Mouse (Mus musculus) cerebellum, adult 9-11 months (tissue): ENCODE measurements around the gene Tbx6.
A peak's percentile ranks its signal among the peaks of the same experiment; 100 is the strongest.

Source experiments
- DNase-seq: peaks from one replicate; pipeline ENCODE4 v3.0.0; 2022

The Tbx6 gene

GRCm38 (mm10) chr7:126780971-126781635 lies at the start of gene Tbx6:
Gene Tbx6, plus strand, starts transcription at chr7:126781483.
- DNase-seq = peak; percentile 81

GRCm38 (mm10) chr7:126736122-126736521 lies 45.2 kb upstream of the Tbx6 start:
- DNase-seq = no peak

- no peak for DNase-seq
These were observed 41.7 kb upstream of the Tbx6 start for GRCm38 (mm10) chr7:126739551-126739950.

GRCm38 (mm10) chr7:126740132-126740735 lies 41.0 kb upstream of the Tbx6 start:
- no peak for DNase-seq

DNA sequence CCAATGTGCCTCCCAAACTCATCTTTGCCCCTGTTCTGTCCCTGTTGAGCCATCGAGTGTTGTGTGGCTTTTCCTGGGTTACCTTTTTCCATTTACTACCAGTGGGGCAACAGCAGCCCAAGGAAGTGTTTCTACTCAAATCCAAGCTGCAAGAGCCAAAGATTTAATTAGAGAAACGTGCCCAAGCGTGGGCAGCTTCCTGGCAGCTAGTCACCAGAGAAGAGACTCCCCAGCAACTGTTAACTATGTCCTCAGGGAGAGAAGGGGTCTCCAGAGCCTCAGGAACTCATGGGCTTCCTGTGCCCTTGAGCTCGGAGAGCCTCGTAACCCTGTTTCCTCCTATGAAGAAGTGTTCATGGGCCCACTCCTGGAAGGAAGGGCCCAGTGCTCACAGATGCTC lies 40.3 kb upstream of the Tbx6 start:
- DNase-seq = no peak

DNA sequence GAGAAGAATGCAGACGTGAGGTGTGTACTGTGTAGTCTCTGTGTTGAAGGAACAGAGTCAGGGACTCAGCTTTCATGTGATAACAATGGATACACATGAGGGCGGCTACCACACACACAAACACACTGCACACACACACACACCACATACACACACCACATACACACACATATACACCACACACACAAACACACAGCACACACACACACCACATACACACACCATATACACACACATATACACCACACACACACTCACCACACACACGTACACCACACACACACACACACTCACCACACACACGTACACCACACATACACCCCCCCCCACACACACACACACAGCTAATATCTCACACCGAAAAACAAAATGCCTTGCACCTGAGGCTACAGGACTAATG lies 39.8 kb upstream of the Tbx6 start:
- no peak for DNase-seq

DNA sequence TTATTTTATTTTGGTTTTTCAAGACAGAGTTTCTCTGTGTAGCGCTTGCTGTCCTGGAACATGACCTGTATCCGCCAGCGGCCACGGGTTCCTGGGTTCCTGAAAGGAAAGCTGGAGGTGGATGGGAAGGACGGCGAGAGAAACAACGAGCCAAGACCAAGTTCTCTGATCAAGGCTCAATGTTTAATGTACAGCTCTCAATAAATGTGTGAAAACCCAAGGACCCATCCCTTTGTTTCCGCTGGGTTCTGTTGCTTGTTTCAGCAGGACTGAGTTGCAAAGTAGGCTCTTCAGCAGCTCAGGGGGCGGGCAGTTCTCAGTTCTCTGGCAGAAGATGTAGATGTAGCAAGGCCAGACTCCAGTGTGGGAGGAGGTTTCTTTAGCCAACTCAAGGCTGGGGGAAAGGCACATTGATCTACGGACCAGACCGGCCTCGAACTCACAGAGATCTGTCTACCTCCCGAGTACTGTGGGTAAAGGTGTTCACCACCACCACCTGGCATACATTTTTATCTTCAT lies 39.3 kb upstream of the Tbx6 start:
- DNase-seq = no peak

- DNase-seq = no peak
These were observed 35.2 kb upstream of the Tbx6 start for GRCm38 (mm10) chr7:126746066-126746465.

- no peak for DNase-seq
These were observed 34.5 kb upstream of the Tbx6 start for GRCm38 (mm10) chr7:126746798-126747197.

- no peak for DNase-seq
These were observed 32.5 kb upstream of the Tbx6 start for GRCm38 (mm10) chr7:126748824-126749223.

DNA sequence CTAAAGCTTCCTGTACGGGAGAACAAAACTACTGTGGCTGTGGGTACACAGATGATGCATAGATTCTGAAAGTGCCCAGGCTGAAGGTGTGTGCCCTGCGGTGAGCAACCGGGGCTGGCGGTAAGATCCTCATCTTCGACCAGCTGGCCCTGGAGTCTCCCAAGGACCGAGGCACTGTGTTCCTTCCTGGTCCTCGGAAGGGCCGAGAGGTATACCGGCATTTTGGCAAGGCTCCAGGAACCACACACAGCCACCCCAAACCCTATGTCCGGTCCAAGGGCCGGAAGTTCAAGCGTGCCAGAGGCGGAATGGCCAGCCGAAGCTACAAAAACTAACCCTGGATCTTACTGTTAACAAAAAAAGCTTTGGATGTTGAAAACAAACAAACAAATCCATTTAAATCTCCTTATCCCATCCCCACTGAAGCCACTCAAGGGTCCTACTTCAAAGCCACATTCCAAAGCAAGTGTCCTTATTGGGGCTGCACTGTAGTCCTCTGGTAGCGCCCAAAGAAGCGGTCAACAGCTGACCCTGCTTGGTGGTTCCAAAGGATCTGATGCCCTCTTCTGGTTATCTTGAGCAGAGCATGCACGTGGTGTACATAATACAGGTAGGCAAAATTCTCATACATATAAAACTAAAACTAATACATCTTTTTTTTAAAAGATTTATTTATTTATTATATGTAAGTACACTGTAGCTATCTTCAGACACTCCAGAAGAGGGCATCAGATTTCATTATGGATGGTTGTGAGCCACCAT lies 31.5 kb upstream of the Tbx6 start:
- no peak for DNase-seq

DNA sequence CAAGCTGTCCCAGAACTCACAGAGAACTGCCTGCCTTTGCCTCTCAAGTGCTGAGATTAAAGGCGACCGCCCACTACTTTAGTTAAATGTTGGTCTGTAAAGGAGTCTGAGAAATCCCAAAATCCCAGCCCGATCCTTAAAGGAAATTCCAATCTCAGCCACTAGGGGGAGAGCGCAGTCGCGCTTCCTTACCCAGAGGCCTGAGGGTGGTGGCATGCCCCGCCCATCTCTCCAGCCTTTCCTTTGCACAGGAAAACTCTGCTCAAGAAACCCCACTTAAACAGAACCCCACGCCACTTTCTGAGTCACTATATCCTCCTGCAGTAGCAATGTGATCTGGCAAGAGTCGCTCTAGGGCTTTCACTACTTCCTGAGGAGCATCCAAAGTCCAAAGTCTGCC lies 26.4 kb upstream of the Tbx6 start:
- DNase-seq = peak; percentile 82

- DNase-seq = peak; percentile 55
These were observed 22.7 kb upstream of the Tbx6 start for GRCm38 (mm10) chr7:126758539-126758938.

DNA sequence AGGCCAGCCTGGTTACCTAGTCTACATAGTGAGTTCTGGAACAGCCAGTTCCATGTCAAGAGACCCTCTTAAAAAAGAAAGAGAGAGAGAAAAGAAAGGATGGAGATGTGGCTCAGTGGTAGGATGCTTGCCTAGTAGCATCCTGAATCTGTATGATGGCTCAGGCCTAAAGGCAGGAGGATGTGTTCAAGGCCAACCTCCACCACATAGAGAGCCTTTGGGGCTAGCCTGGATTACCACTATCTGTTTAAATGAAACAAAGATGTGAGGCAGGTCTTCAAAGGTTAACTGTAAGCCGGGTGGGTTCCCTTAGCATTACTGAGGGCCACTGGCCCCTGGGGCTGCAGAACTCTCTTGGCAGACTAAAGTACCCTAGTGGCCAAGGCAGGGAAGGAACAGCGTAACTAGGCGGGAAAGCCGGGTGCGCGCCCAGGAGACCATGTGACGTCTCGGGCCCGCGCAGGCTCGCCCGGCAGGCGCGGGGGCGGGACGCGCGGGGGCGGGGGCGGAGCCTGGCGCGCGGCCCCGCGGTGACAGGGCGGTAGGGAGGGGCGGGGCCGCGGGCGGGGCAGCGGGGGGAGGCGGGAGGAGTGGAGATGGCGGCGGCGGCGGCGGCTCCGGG lies 22.1 kb upstream of the Tbx6 start, which contains the start of gene Mapk3:
Mapk3 (plus strand) TSS at position 552 of the 622 bp plus-strand sequence.
- DNase-seq = peak; percentile 93

DNA sequence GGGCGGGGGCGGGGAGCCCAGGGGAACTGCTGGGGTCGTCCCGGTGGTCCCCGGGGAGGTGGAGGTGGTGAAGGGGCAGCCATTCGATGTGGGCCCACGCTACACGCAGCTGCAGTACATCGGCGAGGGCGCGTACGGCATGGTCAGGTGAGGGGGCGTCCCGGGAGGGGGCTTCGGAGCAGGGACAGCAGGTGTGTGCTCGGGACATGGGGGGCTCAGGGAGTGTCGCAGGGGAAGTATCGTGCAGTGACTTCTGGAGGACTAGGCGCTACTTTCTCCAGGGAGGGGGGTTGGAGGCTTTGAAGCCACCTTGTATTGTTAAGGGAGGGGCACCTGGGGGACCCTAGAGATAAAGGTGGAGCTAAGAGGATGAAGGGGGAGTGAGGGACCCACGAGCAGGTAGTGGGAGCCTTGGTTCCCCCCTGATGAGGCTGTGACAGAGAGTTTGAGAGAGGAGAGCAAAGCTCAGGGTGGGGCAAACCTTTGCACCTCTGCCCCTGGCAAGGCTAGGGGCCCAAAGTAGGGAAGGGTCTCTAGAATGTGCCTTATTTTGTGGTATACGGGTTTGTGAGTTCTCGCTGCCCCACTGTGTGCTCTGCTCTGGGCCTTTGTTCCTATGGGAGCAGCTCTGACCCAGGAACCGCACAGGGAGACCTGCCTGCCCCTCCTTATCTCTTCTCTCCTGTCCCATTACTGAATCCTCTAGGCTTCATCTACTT lies 21.5 kb upstream of the Tbx6 start:
- DNase-seq = peak; percentile 85

DNA sequence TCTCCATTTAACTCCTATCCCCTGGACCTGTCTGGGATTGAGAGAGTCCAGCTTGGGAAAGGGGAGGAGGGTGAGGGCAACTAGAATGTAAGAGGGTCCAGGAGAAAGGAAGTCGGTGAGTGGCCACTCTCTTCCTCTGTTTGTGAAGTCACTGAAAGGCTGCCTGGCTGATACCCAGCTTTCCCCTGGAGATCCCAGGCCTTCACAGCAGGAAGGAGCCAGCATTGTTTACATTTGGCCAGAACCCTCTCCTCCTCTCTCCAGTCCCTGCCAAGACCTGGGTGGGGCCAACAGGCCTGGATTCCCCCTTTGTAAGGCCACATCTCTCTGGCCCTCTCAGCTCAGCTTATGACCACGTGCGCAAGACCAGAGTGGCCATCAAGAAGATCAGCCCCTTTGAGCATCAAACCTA lies 20.9 kb upstream of the Tbx6 start:
- peak; percentile 85 for DNase-seq

- no peak for DNase-seq
These were observed 20.3 kb upstream of the Tbx6 start for GRCm38 (mm10) chr7:126760956-126761355.

GRCm38 (mm10) chr7:126761529-126762067 lies 19.7 kb upstream of the Tbx6 start:
- DNase-seq = no peak

DNA sequence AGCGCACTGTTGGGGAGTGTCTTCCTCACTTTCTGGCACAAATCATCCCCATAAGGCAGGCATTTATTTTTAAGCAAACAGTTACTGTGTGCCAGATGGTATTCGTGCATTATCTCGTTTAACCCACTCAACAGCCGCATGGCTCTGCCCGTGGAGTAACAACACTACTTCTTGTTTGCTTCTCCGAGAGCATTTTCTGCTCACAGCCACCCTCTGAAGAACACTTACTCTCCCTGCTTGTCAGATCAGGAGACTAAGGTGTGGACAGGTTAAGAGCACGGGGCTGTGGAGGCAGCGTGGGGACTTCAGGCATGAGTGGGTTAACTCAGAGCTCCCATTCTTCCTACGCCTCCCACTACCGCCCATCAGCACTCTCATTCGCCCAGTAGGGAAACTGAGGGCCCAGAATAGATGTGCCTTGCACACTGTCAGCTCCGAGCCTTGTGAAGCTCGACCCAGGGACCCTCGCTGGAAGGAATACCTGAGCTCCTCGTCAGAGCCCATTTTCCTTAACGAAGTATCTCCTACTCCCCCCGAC lies 18.7 kb upstream of the Tbx6 start:
- DNase-seq = no peak

GRCm38 (mm10) chr7:126765540-126765939 lies 15.7 kb upstream of the Tbx6 start:
- DNase-seq = peak; percentile 24

- DNase-seq = peak; percentile 39
These were observed 15.1 kb upstream of the Tbx6 start, which contains the start of gene Gdpd3 for GRCm38 (mm10) chr7:126766201-126766600. Gene Gdpd3, plus strand, starts transcription at chr7:126766334.

DNA sequence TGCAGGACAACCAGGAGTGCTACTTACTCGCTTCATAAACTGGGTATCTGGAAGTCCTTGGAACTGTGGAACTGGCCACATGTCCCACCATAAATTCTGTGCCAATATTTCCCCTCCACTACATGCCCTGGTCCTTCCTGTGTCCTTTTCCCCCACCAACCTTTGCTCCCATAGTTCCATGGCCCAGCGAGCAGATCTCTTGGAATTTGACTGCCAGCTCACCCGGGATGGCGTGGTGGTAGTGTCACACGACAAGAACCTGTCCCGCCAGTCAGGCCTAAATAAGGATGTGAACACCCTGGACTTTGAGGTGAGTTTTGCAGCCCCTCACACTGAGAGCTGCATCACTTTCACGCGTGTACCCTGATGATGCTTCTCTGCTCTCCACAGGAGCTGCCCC lies 14.3 kb upstream of the Tbx6 start:
- peak; percentile 12 for DNase-seq
